Mouse (Mus musculus) liver, postnatal 0 days (tissue): ENCODE measurements around the gene Lyg1. TPM values are rescaled to one million over a fixed set of nuclear protein-coding genes. Genes with fewer than 3 reads are reported as not detected.

Experiments
- ATAC-seq: fragments of 200-750 bp; cut with Nextera tagmentation; 2 replicates; pipeline ENCODE4 v1.8.0; 2017; ENCODE audit warnings: mild to moderate bottlenecking, moderate library complexity
- DNase-seq: peaks from one replicate; pipeline ENCODE4 v3.0.0-alpha.2; 2016
- H3K27ac ChIP-seq: fragments of 300-500 bp; sonication (generic); 2 replicates; pipeline ENCODE4 v1.5.1; 2014; ENCODE audit warnings: antibody characterized with exemption, moderate library complexity, mild to moderate bottlenecking, low read depth
- H3K27me3 ChIP-seq: fragments of 300-500 bp; sonication (generic); 2 replicates; pipeline ENCODE4 v1.6.1; 2014; ENCODE audit warnings: low read length, control low read depth, mixed read lengths; ENCODE audit not compliant: insufficient read depth
- H3K36me3 ChIP-seq: fragments of 300-500 bp; sonication (generic); replicated peaks from 2 replicates; pipeline ENCODE4 v1.6.1; 2014; ENCODE audit warnings: mild to moderate bottlenecking, control low read depth, low read length, moderate library complexity, mixed read lengths; ENCODE audit not compliant: insufficient read depth
- H3K4me1 ChIP-seq: fragments of 300-500 bp; sonication (generic); 2 replicates; pipeline ENCODE4 v1.6.1; 2014; ENCODE audit warnings: antibody characterized with exemption, mild to moderate bottlenecking, control low read depth; ENCODE audit not compliant: insufficient read depth
- H3K4me2 ChIP-seq: fragments of 300-500 bp; sonication (generic); 2 replicates; pipeline ENCODE4 v1.6.1; 2014; ENCODE audit warnings: low read depth, mild to moderate bottlenecking, low read length, moderate library complexity, mixed read lengths
- H3K4me3 ChIP-seq: fragments of 300-500 bp; sonication (generic); 2 replicates; pipeline ENCODE4 v1.5.1; 2014; ENCODE audit warnings: low read depth, low read length
- H3K9ac ChIP-seq: fragments of 300-500 bp; sonication (generic); replicated peaks from 2 replicates; pipeline ENCODE4 v1.6.1; 2014; ENCODE audit warnings: mild to moderate bottlenecking, moderate library complexity
- H3K9me3 ChIP-seq: fragments of 300-500 bp; sonication (generic); 2 replicates; pipeline ENCODE4 v1.6.1; 2016; ENCODE audit warnings: mild to moderate bottlenecking, control low read depth, low read length, mixed read lengths
- CTCF ChIP-seq: sonication (generic); IDR thresholded peaks from 2 replicates; pipeline ENCODE4 v1.5.1; 2016; ENCODE audit warnings: antibody characterized with exemption, low read depth
- EP300 ChIP-seq: IDR thresholded peaks from 2 replicates; pipeline ENCODE4 v1.6.1; 2016; ENCODE audit warnings: antibody characterized with exemption, low read depth, mild to moderate bottlenecking
- WGBS: fragments of 180-500 bp; shearing (Covaris S2); extraction: QIAGEN DNeasy Blood & Tissue Kit; methylation state at CpG from one replicate; pipeline ENCODE4 v1.1.7; 2014; ENCODE audit not compliant: insufficient replicate concordance; 5-methylcytosine and 5-hydroxymethylcytosine counted together
- polyA plus RNA-seq: library from polyadenylated mRNA; unstranded; fragments of >200 nt; fragmentation: Nextera tagmentation; extraction: Ambion mirVana; gene quantifications from 2 replicates; pipeline ENCODE4 v1.2.1, GENCODE M21; 2015

Lyg1 gene
- not detected in 2 replicates for polyA plus RNA-seq

- Histone ChIP-seq H3K4me2 (no peak within 1 kb of the TSS), H3K9ac (no peak within 1 kb of the TSS), H3K4me1 (no peaks in the 10 kb centered on the region), H3K36me3 (no peaks in the 10 kb centered on the region), H3K27ac (no peak within 1 kb of the TSS), H3K4me3 (no peak within 1 kb of the TSS), H3K9me3 (no peaks in the 10 kb centered on the region), H3K27me3 (no peaks in the 10 kb centered on the region)
- DNase-seq (no peak), ATAC-seq (no peak)
- 75% methylated on average over 5 of the region's 5 CpGs for WGBS
- TF ChIP-seq CTCF (no peak), EP300 (no peak)
Observed at GRCm38 (mm10) chr1:37957659-37958058, at the start of gene Lyg1. Gene Lyg1, minus strand, starts transcription at chr1:37957759.

DNA sequence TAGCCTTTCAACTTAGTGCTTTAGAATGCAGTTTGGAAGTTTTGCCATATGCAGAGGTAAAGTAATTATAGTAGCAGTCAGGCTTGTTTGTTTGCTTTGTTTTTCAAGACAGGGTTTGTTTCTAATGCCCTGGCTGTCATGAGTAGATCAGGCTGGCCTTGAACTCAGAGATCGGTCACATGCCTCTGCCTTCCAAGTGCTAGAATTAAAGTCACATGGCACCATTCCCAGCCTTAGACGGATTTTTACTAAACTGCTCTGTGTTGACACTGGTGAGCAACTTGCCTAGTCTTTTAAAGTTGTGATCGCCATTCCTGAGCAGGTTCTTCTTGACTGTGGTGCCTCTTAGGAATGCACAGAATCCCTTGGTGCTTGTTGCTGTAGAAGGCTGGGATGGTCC, 49.2 kb upstream of the Lyg1 start:
- Histone ChIP-seq H3K27ac (no peak overlapping the region), H3K4me1 (peaks cover 20% of the 10 kb centered on the region), H3K27me3 (no peaks in the 10 kb centered on the region), H3K4me2 (no peak overlapping the region), H3K4me3 (no peak overlapping the region), H3K9me3 (no peaks in the 10 kb centered on the region), H3K36me3 (0 out of 2 replicates have a peak, but pooled peaks cover 2% of the 10 kb centered on the region), H3K9ac (0 out of 2 replicates have a peak overlapping the region, but pooled peaks have one; percentile 7)
- TF ChIP-seq CTCF, result no peak
- TF ChIP-seq EP300, result no peak
- ATAC-seq, result no peak
- no peak for DNase-seq
- WGBS, result 73% methylated on average over 3 of the region's 3 CpGs

DNA sequence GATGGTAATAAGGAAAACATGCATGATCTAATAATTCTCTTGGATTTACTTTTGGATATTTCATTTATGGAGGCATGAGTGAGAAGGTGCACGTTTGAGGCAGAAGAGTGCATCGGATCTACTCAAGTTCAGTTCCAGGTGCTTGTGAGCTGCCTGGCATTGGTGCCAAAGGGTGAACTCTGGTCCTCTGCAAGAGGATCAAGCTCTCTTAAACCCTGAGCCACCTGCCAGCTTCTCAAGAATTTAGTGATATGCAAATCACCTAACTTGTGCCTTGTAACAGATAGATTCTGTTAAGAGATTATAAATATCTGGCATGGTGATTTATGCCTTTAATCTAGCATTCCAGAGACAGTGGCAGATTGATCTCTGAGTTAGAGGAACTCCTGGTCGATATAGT, 45.5 kb upstream of the Lyg1 start:
- Histone ChIP-seq H3K27me3 (no peaks in the 10 kb centered on the region), H3K4me3 (no peak overlapping the region), H3K36me3 (0 out of 2 replicates have a peak, but pooled peaks cover 2% of the 10 kb centered on the region), H3K9me3 (no peaks in the 10 kb centered on the region), H3K4me1 (peaks cover 23% of the 10 kb centered on the region), H3K9ac (no peak overlapping the region), H3K27ac (no peak overlapping the region), H3K4me2 (no peak overlapping the region)
- no peak for ATAC-seq
- no peak for DNase-seq
- no peak for TF ChIP-seq CTCF
- TF ChIP-seq EP300, result no peak
- WGBS, result 69% methylated on average over 3 of the region's 3 CpGs

DNA sequence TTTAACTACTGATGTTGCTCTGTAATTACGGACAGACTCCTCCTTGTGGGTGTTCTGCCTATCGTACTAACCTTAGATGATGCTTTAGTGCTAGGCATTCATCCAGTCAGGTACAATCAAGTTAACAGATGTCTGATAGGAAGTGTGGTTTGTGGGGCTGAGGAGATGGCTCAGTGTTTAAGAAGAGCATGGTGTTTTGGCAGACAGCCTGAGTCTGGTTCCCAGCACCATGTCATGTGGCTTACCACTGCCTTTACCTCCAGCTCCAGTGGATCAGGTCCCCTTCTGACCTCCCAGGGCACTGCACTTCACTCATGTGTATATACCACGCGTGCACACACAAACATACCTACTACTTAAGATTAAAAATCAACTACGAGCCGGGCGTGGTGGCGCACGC, 44.4 kb upstream of the Lyg1 start:
- ATAC-seq (no peak), DNase-seq (no peak)
- 86% methylated on average over 9 of the region's 9 CpGs for WGBS
- Histone ChIP-seq H3K9ac (no peak overlapping the region), H3K36me3 (0 out of 2 replicates have a peak, but pooled peaks cover 2% of the 10 kb centered on the region), H3K27ac (no peak overlapping the region), H3K4me1 (peaks cover 19% of the 10 kb centered on the region), H3K4me2 (no peak overlapping the region), H3K9me3 (no peaks in the 10 kb centered on the region), H3K27me3 (no peaks in the 10 kb centered on the region), H3K4me3 (no peak overlapping the region)
- TF ChIP-seq CTCF, result no peak
- TF ChIP-seq EP300, result no peak

- TF ChIP-seq CTCF (no peak), EP300 (no peak)
- no peak overlapping the region for H3K27ac ChIP-seq
- H3K9ac ChIP-seq, result no peak overlapping the region; the same call in 1 of the 2 replicates
- ATAC-seq (no peak), DNase-seq (no peak)
- 60% methylated on average over 8 of the region's 8 CpGs for WGBS
- no peak overlapping the region for H3K4me3 ChIP-seq
- no peaks in the 10 kb centered on the region for H3K27me3 ChIP-seq
- H3K36me3 ChIP-seq, result 0 out of 2 replicates have a peak, but pooled peaks cover 2% of the 10 kb centered on the region
- no peaks in the 10 kb centered on the region for H3K9me3 ChIP-seq
- peaks cover 17% of the 10 kb centered on the region for H3K4me1 ChIP-seq
- peak overlapping the region; percentile 32 for H3K4me2 ChIP-seq
Observed at GRCm38 (mm10) chr1:38000844-38001243, 43.3 kb upstream of the Lyg1 start.

- Histone ChIP-seq H3K4me1 (peaks cover 18% of the 10 kb centered on the region), H3K4me2 (peak overlapping the region; percentile 88), H3K27ac (peak overlapping the region; percentile 93), H3K9me3 (no peaks in the 10 kb centered on the region), H3K27me3 (no peaks in the 10 kb centered on the region), H3K36me3 (peaks cover 12% of the 10 kb centered on the region), H3K4me3 (peak overlapping the region; percentile 97), H3K9ac (peak overlapping the region; percentile 99)
- no peak for DNase-seq
- TF ChIP-seq EP300, result peak; percentile 77
- no peak for TF ChIP-seq CTCF
- ATAC-seq, result no peak
- 40% methylated on average over 3 of the region's 3 CpGs for WGBS
Observed at GRCm38 (mm10) chr1:37999552-37999951, 42.0 kb upstream of the Lyg1 start.
